Mouse (Mus musculus): ENCODE measurements around the gene Gm49395.
A peak's percentile ranks its signal among the peaks of the same experiment; 100 is the strongest.

Gene Gm49395

DNA sequence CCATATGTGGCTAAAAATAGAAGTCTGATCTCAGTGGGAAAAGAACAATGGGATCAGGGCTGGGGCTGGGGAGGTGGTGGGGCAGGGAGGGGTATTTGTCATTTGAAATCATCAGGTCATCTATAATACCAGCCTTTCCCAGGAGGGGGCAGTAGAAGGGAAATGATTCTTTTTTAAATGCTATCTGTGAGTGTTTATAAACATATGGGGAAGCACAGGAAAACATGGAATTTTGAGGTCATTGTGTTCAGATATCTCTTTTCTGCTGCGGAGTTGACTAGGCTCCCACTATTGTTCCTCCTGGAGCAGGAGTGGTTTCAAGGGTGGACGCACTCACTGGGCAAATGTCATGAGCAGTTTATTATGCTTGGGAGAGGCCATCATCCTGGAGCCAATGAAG, 114.6 kb downstream of the Gm49395 start:
- DNase-seq (ENCODE audit: low read depth), result peak; percentile 13
